Mouse (Mus musculus): ENCODE measurements at regions not wholly inside any gene's neighbourhood (a gene's known extent, or its start where the extent isn't known, plus 50 kb on each side); places are given as distances from the start of the nearest gene placed in this dataset.

GRCm38 (mm10) chr4:152892997-152893396 lies 415.3 kb upstream of the Kcnab2 start:
- no peak for ATAC-seq (ENCODE audit: extremely low read depth, insufficient number of reproducible peaks, low FRiP score, poor library complexity, severe bottlenecking)

- no peak for ATAC-seq (ENCODE audit: extremely low read depth, insufficient number of reproducible peaks, low FRiP score, poor library complexity, severe bottlenecking)
Measured at GRCm38 (mm10) chr4:152889211-152889610, 411.5 kb upstream of the Kcnab2 start.

GRCm38 (mm10) chr4:152888306-152888705 lies 410.6 kb upstream of the Kcnab2 start:
- ATAC-seq (ENCODE audit: extremely low read depth, insufficient number of reproducible peaks, low FRiP score, poor library complexity, severe bottlenecking) = no peak

GRCm38 (mm10) chr4:152886773-152887172 lies 409.1 kb upstream of the Kcnab2 start:
- ATAC-seq (ENCODE audit: extremely low read depth, insufficient number of reproducible peaks, low FRiP score, poor library complexity, severe bottlenecking) = no peak

- no peak for ATAC-seq (ENCODE audit: extremely low read depth, insufficient number of reproducible peaks, low FRiP score, poor library complexity, severe bottlenecking)
Measured at GRCm38 (mm10) chr4:152881433-152881930, 403.8 kb upstream of the Kcnab2 start.

- no peak for ATAC-seq (ENCODE audit: extremely low read depth, insufficient number of reproducible peaks, low FRiP score, poor library complexity, severe bottlenecking)
Measured at GRCm38 (mm10) chr4:152880368-152880767, 402.7 kb upstream of the Kcnab2 start.

GRCm38 (mm10) chr4:152878941-152879340 lies 401.3 kb upstream of the Kcnab2 start:
- ATAC-seq (ENCODE audit: extremely low read depth, insufficient number of reproducible peaks, low FRiP score, poor library complexity, severe bottlenecking) = no peak

- ATAC-seq (ENCODE audit: extremely low read depth, insufficient number of reproducible peaks, low FRiP score, poor library complexity, severe bottlenecking) = no peak
Measured at GRCm38 (mm10) chr4:152878401-152878800, 400.7 kb upstream of the Kcnab2 start.

- no peak for ATAC-seq (ENCODE audit: extremely low read depth, insufficient number of reproducible peaks, low FRiP score, poor library complexity, severe bottlenecking)
Measured at GRCm38 (mm10) chr4:152870046-152870445, 392.4 kb upstream of the Kcnab2 start.

- no peak for ATAC-seq (ENCODE audit: extremely low read depth, insufficient number of reproducible peaks, low FRiP score, poor library complexity, severe bottlenecking)
Measured at GRCm38 (mm10) chr4:152865894-152866293, 388.2 kb upstream of the Kcnab2 start.

- no peak for ATAC-seq (ENCODE audit: extremely low read depth, insufficient number of reproducible peaks, low FRiP score, poor library complexity, severe bottlenecking)
Measured at GRCm38 (mm10) chr4:152862818-152863614, 385.3 kb upstream of the Kcnab2 start.

GRCm38 (mm10) chr4:152859161-152859560 lies 381.5 kb upstream of the Kcnab2 start:
- ATAC-seq (ENCODE audit: extremely low read depth, insufficient number of reproducible peaks, low FRiP score, poor library complexity, severe bottlenecking) = no peak

- ATAC-seq (ENCODE audit: extremely low read depth, insufficient number of reproducible peaks, low FRiP score, poor library complexity, severe bottlenecking) = no peak
Measured at GRCm38 (mm10) chr4:152850147-152850546, 372.5 kb upstream of the Kcnab2 start.

- no peak for ATAC-seq (ENCODE audit: extremely low read depth, insufficient number of reproducible peaks, low FRiP score, poor library complexity, severe bottlenecking)
Measured at GRCm38 (mm10) chr4:152836080-152836479, 358.4 kb upstream of the Kcnab2 start.

GRCm38 (mm10) chr4:152834421-152835110 lies 356.9 kb upstream of the Kcnab2 start:
- ATAC-seq (ENCODE audit: extremely low read depth, insufficient number of reproducible peaks, low FRiP score, poor library complexity, severe bottlenecking) = no peak

GRCm38 (mm10) chr4:152833411-152834310 lies 356.0 kb upstream of the Kcnab2 start:
- no peak for ATAC-seq (ENCODE audit: extremely low read depth, insufficient number of reproducible peaks, low FRiP score, poor library complexity, severe bottlenecking)

- no peak for ATAC-seq (ENCODE audit: extremely low read depth, insufficient number of reproducible peaks, low FRiP score, poor library complexity, severe bottlenecking)
Measured at GRCm38 (mm10) chr4:152832757-152833363, 355.2 kb upstream of the Kcnab2 start.

- no peak for ATAC-seq (ENCODE audit: extremely low read depth, insufficient number of reproducible peaks, low FRiP score, poor library complexity, severe bottlenecking)
Measured at GRCm38 (mm10) chr4:152825185-152825584, 347.5 kb upstream of the Kcnab2 start.
